Mouse (Mus musculus): ENCODE results near the gene Bmyc.

GRCm38 (mm10) chr2:25661245-25661970 lies 45.1 kb upstream of the Bmyc start:
- no peak for TF ChIP-seq CTCF (IDR thresholded peaks at IDR 0.05; ENCODE audit: low read depth)
- no peak for TF ChIP-seq EP300 (IDR thresholded peaks at IDR 0.05; ENCODE audit: low read depth)

Data from liver, embryonic 14.5 days (tissue).